Mouse (Mus musculus): Measurements from ENCODE around the gene Tmem109.

Tmem109 gene

GRCm38 (mm10) chr19:10841721-10842626, 39.8 kb downstream of the Tmem109 start:
- DNase-seq (ENCODE audit: low spot score in 2 of 2): no peak

GRCm38 (mm10) chr19:10839010-10839892, 42.5 kb downstream of the Tmem109 start, which contains the start of gene Slc15a3:
Gene Slc15a3, plus strand, starts transcription at chr19:10839727.
- DNase-seq (ENCODE audit: low spot score in 2 of 2): no peak

GRCm38 (mm10) chr19:10835671-10836070, 46.1 kb downstream of the Tmem109 start:
- no peak for DNase-seq (ENCODE audit: low spot score in 2 of 2)

GRCm38 (mm10) chr19:10833611-10834010, 48.2 kb downstream of the Tmem109 start:
- DNase-seq (ENCODE audit: low spot score in 2 of 2): no peak

- DNase-seq (ENCODE audit: low spot score in 2 of 2): no peak
Observed at GRCm38 (mm10) chr19:10832030-10832429, 49.8 kb downstream of the Tmem109 start.

- DNase-seq (ENCODE audit: low spot score in 2 of 2): peak; percentile 48 to 57
Observed at GRCm38 (mm10) chr19:10831424-10831823, 50.4 kb downstream of the Tmem109 start.

- DNase-seq (ENCODE audit: low spot score in 2 of 2): no peak
Observed at GRCm38 (mm10) chr19:10829436-10830175, 52.2 kb downstream of the Tmem109 start, which contains the start of gene Cd6. Gene Cd6, minus strand, starts transcription at chr19:10830058.

GRCm38 (mm10) chr19:10828321-10828720, 53.5 kb downstream of the Tmem109 start:
- no peak for DNase-seq (ENCODE audit: low spot score in 2 of 2)

GRCm38 (mm10) chr19:10824061-10824460, 57.7 kb downstream of the Tmem109 start:
- DNase-seq (ENCODE audit: low spot score in 2 of 2): no peak

- DNase-seq (ENCODE audit: low spot score in 2 of 2): no peak
Observed at GRCm38 (mm10) chr19:10822534-10822933, 59.3 kb downstream of the Tmem109 start.

GRCm38 (mm10) chr19:10821319-10821718, 60.5 kb downstream of the Tmem109 start:
- no peak for DNase-seq (ENCODE audit: low spot score in 2 of 2)

All from right cerebral cortex, postnatal 10 days (tissue).